Mouse (Mus musculus) testis, adult 2 months (tissue): ENCODE results near the gene Vasp.

ENCODE experiments used
- CTCF ChIP-seq: fragments of 200-500 bp; IDR thresholded peaks from 2 replicates; pipeline ENCODE4 v1.5.1; 2012; ENCODE audit warnings: low read depth, mild to moderate bottlenecking, inconsistent platforms, low read length, moderate library complexity; ENCODE audit not compliant: control insufficient read depth, insufficient read depth, insufficient replicate concordance
- POLR2A ChIP-seq: fragments of 200-500 bp; IDR thresholded peaks from 2 replicates; pipeline ENCODE4 v1.6.1; 2012; ENCODE audit warnings: low read depth, mild to moderate bottlenecking, inconsistent platforms, low read length, moderate library complexity; ENCODE audit not compliant: control insufficient read depth

- TF ChIP-seq CTCF (no peak), POLR2A (no peak)
Observed at GRCm38 (mm10) chr7:19290969-19291596, 19.5 kb upstream of the Vasp start.
